Mouse (Mus musculus): ENCODE measurements around the gene Mfsd11.

Mfsd11 gene

DNA sequence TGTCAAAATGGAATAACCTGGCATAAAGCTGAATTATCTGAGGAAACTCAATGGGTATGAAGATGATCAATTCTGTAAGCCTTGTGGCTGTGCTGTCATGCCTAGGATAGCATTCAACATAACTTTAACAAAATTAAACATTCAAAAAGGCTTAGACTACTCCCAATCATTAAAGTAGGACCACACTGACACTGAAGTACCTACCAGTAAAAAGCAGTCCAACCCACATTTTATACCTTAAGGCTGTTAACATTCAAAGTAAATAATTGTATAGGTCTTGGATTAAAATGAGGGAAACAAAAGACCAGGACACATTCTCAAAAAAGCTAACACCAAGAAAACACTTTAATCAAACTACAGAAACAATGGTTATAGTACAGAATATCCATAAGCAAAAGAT lies 2.7 kb upstream of the Mfsd11 start:
- DNase-seq, result no peak

DNA sequence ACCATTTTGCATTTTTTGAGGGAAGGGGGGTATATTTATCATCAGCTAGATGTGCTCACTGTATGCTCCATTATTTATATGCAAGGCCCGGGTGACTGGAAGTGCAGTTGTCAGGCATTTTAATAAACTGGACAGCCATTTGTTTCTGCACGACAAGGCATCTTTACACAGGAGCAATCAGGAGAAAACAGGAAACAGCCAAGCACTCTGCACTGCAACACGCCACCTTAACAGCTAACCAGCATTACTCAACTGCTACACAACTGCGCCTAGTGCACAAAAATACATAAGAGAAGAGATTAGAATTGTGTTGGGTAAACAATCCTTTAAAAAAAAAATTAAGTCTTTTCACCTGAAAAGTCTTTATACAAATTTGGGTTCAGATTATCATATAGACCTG lies 2.2 kb upstream of the Mfsd11 start:
- no peak for DNase-seq

DNA sequence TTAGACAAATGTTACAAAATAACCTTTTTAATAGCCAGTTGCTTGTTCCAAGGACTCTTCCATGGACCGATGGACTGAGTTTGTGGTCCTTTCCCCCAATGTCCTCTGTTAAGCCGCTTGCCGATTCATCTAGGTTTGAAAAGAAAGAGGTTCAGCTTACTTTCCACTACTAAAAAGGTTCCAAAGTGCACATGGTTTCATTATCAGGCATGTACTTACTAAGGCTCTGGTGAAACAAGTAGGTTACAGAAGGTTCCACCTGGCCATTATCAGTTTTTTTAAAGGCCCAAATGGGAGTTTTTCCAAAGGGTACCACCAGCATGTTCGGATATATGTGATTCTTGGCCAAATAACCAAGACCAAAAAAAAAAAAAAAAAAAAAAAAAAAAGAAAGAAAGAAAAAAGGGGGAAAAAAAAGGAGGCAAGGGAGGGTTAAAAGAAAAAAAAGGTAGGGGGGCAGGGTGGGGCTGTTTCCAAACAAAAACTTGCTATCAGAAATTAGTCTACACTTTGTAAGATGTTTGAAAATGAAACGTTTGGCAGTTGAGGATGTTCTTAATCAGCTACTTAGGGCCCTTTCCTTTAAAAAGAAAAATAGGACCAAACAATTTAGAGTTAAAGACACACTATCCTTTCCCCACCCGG lies 1.3 kb upstream of the Mfsd11 start:
- DNase-seq, result no peak

DNA sequence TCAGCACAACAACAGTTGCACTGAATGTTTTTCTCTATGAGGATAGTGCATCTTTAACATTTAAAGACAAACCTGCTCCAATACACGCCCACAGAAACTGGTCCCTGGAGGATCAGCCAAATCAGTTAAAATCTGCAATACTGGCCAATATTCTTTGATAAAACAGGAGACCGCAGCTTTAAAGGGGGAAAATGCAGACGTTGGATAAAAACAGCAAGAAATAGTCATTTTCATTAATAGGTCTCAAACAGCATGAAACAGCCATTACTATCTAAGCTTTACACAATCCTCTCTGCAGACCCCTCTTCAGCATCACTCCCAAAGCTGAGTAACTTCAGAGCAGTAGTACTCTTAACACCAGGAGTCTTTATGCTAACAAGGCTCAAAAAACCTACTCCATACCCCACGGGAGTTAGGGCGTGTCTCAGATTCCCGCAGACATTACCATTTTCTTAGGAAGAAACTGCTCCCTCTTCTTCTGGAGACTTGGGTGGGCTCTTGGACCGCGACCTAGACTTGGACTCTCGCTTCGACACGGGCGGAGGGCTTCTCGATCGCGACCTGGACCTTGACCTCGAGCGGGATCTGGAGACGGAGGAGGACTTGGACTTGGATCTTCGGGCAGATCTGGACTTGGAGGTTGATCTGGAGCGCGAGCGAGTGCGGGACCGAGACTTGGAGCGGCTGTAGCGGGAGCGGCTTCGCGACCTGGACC lies 507 bp upstream of the Mfsd11 start:
- no peak for DNase-seq

DNA sequence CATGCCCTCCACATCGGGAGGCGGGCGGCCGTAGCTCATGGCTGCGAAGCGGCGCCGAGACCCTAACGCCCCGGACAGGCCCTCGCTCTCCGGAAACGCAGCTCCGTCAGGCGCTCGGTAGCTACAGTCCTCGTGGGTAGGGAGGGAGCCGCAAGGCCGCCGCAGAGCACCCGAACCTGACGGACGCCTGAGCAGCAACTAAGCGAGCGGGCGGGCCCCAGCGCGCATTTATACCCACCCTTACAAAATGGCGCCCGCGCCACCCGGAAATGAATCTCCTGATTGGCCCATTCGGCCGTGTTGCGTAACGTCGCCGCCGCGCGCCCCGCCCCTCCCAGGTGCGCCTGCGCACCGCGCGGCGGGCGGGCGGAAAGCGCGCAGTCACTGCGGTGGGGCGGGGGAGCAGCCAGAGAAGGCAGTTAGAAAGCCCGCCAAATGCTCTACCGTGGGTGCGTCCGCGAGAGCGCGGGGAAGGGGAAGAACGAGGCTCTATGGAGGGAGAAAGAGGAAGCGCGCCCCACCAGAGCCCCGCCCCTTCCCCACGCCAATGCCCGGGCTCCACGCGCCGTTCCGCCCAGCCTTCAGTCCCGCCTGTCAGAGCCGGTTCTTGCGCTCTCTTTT lies 761 bp downstream of the Mfsd11 start, which contains the start of gene Srsf2:
TSS of gene Srsf2 (minus strand) at position 204 of the 621 bp plus-strand sequence.
- DNase-seq, result peak; percentile 91 to 98

DNA sequence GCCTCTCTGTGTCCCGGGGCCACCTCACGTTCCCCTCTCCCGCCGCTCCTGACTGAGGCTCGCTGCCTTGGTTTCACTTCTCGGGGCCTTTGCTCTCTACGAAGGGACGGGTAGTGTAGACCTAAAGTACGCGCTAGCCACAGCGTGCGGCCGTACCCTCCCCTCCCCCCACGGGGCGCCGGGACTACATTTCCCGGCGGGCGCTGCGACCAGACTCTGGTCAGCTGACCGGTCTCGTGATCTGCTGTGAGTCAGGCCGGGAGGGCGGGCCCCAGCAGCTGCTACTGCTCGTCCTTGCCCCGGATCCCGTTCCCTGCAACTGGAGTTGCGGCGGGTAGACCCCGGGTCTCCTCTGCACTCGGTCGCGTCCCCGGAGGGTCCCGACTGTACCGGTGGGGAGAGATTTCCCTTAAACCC lies 1.3 kb downstream of the Mfsd11 start:
- DNase-seq, result peak; percentile 97 to 99

DNA sequence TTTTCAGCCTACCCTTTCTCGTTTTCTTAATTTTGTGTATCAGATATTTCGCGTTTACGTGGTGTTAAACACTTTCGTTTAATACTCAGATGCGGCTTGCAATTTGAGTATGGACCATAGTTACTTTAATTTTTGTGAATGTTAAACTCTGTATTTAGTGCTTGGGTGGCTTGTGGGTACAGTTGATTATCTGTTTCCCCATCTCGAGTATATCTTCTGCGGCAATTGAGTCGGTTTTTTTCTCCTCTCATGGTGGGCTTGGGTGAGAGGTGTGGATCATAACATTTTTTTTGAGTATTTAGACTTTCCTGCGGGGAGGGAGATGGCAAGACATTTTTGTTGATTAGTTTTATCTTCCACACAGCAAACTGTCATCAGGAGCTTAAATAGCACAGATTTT lies 2.0 kb downstream of the Mfsd11 start:
- DNase-seq, result no peak

DNA sequence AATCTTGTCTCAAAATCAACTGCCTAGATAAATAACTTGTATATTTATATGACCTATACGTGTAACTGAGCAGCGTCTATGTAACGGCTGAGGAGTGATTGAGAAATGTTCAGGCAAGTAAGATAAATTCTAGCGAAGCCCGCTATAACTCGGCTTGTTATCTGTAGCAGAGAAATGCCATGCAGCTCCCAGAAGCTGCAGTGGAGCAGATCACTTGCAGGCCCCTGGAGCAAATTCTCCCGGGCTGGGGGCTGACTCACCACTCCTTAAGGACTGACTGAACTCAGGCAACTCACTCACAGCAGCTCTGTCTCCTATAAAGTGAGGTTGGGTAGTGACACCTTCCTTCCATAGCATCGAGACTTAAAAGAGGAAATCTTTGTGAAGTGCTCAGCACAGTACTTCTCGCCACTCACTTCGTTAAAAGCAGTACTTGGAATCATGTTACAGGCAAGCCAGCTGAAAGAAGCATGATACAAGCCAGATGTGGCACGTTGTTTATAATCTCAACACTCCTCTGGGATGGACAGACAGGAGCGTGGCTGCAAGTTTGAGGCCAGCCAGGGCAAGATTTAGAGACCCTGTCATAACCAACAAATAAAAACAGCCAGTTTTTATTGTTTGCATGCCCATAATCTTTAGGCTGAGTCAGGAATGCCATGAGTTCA lies 5.1 kb downstream of the Mfsd11 start:
- DNase-seq, result no peak

DNA sequence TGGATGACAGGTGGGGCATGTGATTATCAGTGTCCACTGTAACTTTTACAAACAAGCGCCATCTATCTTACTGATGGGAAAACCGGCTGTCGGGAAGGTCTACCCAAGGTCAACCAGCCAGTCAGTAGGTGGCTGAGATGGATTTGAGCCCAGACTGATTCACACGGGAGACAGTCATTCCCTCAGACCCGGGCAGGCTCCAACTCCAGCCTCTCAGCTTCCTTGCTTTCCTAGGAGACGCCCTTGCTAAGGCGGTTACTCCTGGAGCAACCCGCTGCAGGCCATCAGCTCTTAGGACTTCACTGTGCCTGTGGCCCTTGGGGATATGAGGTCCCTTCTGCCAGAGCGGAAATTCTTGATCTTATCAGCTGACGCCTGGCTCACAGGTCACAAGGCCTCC lies 12.2 kb downstream of the Mfsd11 start:
- no peak for DNase-seq

DNA sequence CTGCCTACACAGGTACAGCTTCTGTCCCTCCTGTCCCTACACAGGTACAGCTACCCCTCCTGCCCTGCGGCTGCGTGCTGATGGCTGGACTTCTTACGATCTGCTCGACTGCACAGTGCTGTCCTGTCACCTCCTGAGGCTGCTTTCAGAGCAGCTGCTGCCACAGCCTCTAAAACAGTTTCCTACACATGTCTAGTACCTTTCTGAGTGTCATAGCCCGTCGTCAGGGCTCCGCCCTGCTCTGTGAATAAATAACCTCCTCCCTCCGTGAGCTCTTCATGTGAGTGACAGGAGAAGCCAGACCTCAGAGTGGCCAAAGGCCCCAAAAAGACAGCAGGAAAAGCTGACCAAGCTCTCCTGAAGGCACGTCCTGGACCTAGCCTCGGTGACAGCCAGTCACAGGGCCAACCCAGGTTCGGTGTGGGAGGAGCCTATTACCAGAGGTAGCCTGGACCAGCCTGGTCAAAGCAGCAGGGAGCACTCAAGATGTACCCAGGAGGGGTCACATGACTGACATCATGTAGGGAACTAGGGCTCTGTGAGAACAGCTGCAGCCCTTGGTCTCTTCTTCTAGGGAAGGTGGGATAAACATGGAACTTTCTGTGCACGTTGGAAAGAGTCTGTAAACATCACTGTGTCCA lies 13.8 kb downstream of the Mfsd11 start:
- no peak for DNase-seq

DNA sequence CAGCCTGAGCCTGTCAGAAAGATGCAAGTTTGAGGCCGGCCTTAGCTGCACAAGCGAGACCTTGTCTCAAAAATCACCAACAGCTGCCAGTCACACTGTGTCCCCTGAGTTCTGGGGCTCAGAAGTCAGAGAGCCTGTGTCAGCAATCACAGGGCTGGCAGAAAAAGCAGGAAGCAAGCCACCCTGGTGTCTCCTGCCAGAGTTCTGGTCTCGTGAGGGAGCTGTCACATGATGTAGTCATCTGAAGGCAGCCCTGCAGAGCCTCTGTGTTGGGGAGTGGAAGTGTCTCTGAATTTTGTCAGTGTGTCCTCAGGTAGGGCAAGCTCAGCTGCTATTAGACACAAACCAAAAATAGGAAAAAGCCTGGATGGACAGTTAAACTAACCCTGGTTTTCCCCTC lies 15.9 kb downstream of the Mfsd11 start:
- DNase-seq, result no peak

DNA sequence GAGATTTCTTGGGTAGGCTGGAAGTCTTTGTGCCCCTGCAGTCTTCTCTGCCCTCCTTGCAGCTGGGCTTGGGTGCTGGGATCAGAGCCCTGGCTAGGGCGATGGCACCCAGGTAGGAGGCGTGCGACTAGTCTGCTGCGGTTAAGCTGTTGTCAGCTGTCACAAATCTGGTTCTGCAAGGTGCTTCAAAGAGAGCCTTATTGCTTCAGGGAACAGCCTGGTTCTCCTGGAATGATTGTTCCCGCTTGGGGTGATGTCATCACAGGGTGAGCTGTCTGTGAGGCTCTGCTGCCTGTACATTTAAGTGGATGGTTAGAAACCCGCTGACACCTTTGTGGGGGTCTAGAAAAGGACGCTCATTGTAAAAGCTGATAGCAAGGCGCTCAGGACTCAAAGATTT lies 17.0 kb downstream of the Mfsd11 start:
- DNase-seq, result no peak

DNA sequence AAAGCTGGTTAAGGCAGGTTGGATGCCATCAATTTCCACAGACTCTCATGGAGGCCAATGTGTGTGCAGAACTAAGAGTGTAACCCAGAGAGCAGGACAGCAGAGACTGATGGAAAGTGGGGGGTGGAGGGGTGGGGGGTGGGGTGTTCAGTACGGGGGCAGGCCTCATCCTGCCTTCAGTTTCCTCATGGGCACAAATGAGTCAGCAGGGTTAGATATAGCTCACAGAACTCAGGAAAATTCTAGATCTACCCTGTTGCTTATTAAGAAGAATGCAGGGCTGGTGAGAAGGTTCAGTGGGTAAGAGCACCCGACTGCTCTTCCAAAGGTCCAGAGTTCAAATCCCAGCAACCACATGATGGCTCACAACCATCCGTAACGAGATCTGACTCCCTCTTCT lies 17.4 kb downstream of the Mfsd11 start:
- no peak for DNase-seq

DNA sequence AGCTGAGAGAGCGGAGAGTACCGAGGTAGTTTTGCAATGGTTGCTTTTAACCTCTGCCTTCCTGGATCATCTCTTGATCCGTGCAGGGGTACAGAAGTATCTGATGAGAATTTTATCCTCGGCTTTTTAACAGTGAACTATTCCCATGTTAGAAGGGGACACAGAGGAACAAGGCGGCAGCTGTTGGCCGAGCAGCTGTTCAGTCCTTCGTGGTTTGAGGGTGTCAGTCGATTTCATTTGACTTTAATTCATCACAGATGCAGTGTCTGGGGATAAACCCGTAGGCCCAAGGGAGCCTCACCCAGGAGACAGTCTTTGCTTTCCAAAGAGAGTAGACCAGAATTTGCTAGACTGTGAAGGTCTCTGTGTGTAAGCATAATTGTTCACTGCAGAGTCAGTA lies 19.3 kb downstream of the Mfsd11 start:
- DNase-seq, result no peak

DNA sequence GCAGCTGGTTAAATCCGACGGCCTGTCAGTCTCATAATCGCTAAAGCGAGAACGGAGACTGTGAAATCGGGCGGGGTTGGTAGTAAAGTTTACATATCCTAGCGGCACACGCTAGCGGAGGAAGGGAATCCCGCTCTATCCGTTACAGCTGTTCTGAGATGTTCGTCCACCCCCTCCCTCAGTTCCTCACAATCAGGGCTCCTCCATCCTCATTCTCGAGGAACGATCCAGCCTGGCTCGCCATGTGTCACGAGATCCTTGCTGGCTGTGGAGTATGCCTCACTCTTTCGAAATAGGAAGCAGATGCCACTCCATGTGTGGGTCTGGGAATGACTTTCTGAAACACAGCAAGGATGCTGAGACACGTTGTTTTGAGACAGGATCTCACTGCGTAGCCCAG lies 21.7 kb downstream of the Mfsd11 start:
- no peak for DNase-seq

DNA sequence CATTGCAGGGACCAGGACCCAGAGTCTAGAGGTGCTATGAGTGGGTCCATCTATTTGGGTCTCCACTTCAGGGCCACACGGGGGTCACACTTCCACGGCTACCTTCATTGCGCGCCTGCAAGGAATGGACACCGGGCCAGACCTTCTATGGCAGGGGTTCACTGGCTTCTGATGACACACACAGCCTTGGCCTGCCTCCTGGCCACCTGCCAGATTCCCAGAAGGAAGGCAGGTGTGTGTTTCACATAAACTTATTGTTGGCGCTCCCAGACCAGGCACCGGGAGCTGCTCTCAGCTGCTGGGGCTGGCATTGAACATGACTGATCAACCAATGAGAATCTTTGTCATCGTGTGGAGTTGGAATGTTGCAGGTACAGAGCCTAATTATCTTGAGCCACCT lies 26.2 kb downstream of the Mfsd11 start:
- no peak for DNase-seq

DNA sequence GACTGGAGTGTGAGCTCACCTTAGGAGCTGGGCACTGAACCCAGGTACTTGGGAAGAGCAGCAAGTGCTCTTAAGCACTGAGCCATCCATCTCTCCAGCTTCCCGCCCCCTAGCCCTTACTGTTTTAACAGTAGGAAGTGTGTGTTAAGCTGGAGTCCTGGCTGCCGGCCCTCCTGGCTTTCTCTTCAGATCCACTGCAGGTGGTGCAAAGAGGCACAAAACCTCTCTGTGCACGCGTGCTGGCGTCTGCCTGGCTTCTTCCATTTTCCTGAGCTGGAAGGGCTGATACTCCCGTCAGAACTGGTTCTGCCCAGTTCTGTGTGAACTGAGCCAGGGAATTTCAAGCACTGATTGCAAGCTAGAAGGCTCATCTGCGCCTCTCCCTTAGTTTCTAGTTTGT lies 28.6 kb downstream of the Mfsd11 start:
- DNase-seq, result no peak

DNA sequence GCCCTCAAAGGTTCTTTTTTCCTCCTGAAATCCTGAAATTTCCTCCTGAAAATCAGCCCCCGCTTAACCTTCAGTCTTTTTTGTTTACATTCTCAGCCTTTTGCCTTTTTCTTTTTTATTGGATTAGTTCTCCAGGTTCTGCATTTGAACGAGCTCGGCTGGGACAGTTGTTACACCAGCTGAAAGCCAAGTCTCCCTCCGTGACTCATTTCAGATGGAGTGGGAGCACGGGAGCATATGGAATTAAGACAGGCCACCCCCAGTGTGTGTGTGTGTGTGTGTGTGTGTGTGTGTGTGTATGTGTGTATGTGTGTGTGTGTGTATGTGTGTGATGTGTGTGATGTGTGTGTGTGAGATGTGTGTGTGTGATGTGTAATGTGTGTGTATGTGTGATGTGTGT lies 29.2 kb downstream of the Mfsd11 start:
- DNase-seq, result no peak

DNA sequence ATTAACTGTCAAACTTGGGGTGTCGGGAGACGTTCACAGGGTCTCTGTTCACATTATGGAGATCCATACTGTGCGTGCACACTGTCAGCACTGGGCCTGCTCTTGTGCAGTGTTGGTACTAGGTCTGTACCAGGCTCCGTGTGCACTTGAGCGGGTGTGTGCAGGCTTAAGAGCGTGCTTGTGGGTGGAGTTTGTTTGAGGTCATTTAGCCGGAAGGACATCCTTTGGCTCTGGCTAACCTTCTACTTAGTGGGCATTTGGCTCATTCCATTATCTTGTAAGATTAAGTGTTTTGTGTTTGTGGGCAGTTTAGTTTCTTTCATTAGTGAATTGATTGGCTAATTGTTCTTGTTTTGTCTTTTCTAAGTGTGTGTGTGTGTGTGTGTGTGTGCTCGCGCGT lies 30.2 kb downstream of the Mfsd11 start:
- no peak for DNase-seq

DNA sequence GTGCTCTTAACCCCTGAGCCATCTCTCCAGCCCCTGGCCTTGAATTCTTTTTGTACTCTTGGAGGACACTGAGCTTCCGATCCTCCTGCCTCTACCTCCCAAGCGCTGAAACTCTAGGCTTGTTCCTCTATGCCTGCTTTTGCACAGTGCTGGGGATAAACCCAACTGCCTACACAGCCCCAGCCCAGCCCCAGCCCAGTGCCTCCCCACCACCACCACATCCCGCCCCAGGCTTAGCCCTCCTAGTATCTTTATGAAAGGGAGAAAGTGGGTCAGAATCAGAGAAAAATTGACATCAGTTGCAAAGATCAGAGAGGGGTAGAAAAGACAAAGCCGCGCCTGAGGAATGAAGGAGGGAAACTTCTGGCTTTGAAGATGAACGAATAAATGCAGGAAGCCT lies 31.8 kb downstream of the Mfsd11 start:
- DNase-seq, result no peak

DNA sequence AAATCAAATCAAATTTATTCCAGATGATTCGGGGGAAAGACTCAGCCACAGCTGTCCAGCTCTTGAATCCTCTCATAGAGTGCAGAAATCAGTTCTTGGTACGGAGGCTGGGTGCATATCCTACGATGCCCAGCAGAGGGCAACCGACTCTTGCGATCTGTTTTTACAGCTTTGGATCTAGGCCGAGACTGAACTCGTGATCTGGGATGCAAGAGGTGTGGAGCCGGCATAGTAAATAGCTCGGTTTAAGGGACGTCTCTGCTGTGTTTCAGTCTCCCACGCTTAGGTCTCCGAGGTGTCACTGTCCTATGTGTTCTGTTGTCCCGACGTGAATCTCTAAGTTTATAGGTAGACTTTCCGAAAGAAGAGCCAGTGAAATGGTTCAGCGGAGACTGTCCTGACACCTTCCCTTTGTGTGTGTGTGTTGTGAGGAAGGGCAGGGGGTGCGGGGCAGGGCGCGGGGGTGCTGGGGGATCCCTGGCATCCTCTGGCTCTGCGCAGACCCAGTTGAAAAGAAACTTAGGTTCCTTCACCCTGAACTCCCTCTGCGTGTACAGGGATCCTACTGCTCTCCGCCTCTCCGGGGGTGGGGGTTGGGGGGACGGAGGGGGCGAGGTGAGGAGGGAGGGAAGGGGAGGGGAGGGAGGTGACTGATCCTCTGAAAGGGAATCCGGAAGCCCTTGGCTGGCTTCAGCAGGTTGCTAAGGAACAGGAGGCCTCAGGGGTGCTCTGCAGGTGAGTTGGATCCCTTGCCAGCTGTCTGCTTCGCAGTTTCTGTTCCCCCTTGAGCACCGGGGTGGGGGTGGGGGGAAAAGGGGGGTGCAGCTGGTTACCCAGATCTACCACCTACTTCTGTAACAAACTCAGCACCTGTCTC lies 33.3 kb downstream of the Mfsd11 start:
- DNase-seq, result peak; percentile 74 to 80

DNA sequence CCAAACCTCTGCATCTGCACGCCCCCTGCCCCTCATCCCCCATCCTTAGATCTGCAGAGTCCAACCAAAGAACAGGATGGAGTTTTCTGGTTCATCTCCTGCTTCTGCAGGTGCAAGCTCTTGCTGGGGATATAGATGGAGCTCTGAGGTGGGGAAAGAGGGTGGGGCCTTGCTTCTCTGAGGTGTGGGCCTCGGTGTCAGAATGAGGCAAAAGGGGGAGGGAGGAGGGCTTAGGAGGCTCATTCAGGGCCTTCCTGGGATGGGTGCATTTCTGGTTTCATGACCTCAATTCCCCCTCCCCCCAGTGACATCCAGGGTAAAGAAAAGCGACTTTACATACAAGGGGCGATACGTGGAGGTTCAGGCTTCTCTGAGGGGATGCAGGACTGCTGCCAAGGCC lies 34.9 kb downstream of the Mfsd11 start:
- DNase-seq, result no peak

Data from cerebellum, adult 18-20 months (tissue).